Mouse (Mus musculus): ENCODE measurements around the gene Sdhd.
"Not testable (repeated sequence)": the region's sequence is repeated elsewhere in the genome, so short reads cannot be mapped to it uniquely, and the experiment has no call there.

The Sdhd gene

GRCm38 (mm10) chr9:50603189-50603997, at the start of gene Sdhd, which contains the start of gene Timm8b:
Sdhd (minus strand) TSS chr9:50603812.
Timm8b (plus strand) TSS chr9:50603910.
- in situ Hi-C loops (cut with MboI, MseI): loop anchor here (25.0 kb wide), 1 partner anchor 1541 kb away; the partner anchor contains the start of gene Zw10

- in situ Hi-C loops (cut with MboI, MseI): no loop called here
These were observed 46.9 kb upstream of the Sdhd start for GRCm38 (mm10) chr9:50650503-50650902.

- in situ Hi-C loops (cut with MboI, MseI): loop anchor here (10.0 kb wide), 1 partner anchor 1732 kb away; the partner anchor contains the start of gene Htr3a
These were observed 43.3 kb upstream of the Sdhd start for GRCm38 (mm10) chr9:50646826-50647370.

GRCm38 (mm10) chr9:50634270-50634669, 30.7 kb upstream of the Sdhd start:
- in situ Hi-C loops (cut with MboI, MseI): no loop called here

GRCm38 (mm10) chr9:50633059-50633458, 29.4 kb upstream of the Sdhd start:
- in situ Hi-C loops (cut with MboI, MseI): no loop called here

- in situ Hi-C loops (cut with MboI, MseI): no loop called here
These were observed 28.5 kb upstream of the Sdhd start for GRCm38 (mm10) chr9:50632016-50632688.

- in situ Hi-C loops (cut with MboI, MseI): not testable (repeated sequence)
These were observed 27.3 kb upstream of the Sdhd start for GRCm38 (mm10) chr9:50630903-50631302.

- in situ Hi-C loops (cut with MboI, MseI): loop anchor here (25.0 kb wide), 1 partner anchor 1556 kb away; the partner anchor contains the start of gene Zw10
These were observed 14.2 kb upstream of the Sdhd start for GRCm38 (mm10) chr9:50617794-50618330.

- in situ Hi-C loops (cut with MboI, MseI): loop anchor here (25.0 kb wide), 1 partner anchor 1555 kb away; the partner anchor contains the start of gene Zw10
These were observed 13.4 kb upstream of the Sdhd start, which contains the start of the genes Pih1d2 and Nkapd1 for GRCm38 (mm10) chr9:50616766-50617603. Pih1d2 (plus strand) TSS chr9:50617321. Nkapd1 (minus strand) TSS chr9:50617464.

GRCm38 (mm10) chr9:50616161-50616560, 12.5 kb upstream of the Sdhd start:
- in situ Hi-C loops (cut with MboI, MseI): loop anchor here (25.0 kb wide), 1 partner anchor 1554 kb away; the partner anchor contains the start of gene Zw10

GRCm38 (mm10) chr9:50612115-50612514, 8.5 kb upstream of the Sdhd start:
- in situ Hi-C loops (cut with MboI, MseI): loop anchor here (25.0 kb wide), 1 partner anchor 1550 kb away; the partner anchor contains the start of gene Zw10

GRCm38 (mm10) chr9:50604338-50604737, 726 bp upstream of the Sdhd start:
- in situ Hi-C loops (cut with MboI, MseI): loop anchor here (25.0 kb wide), 1 partner anchor 1542 kb away; the partner anchor contains the start of gene Zw10

GRCm38 (mm10) chr9:50603998-50604324, 349 bp upstream of the Sdhd start:
- in situ Hi-C loops (cut with MboI, MseI): loop anchor here (25.0 kb wide), 1 partner anchor 1542 kb away; the partner anchor contains the start of gene Zw10

- in situ Hi-C loops (cut with MboI, MseI): loop anchor here (25.0 kb wide), 1 partner anchor 1540 kb away; the partner anchor contains the start of gene Zw10
These were observed 1.4 kb downstream of the Sdhd start for GRCm38 (mm10) chr9:50602055-50602845.

GRCm38 (mm10) chr9:50601536-50601935, 2.1 kb downstream of the Sdhd start:
- in situ Hi-C loops (cut with MboI, MseI): loop anchor here (25.0 kb wide), 1 partner anchor 1539 kb away; the partner anchor contains the start of gene Zw10

GRCm38 (mm10) chr9:50596973-50597372, 6.6 kb downstream of the Sdhd start:
- in situ Hi-C loops (cut with MboI, MseI): no loop called here

- in situ Hi-C loops (cut with MboI, MseI): loop anchor here (5.0 kb wide), 1 partner anchor 68 kb away; the partner anchor contains the start of gene Pts
These were observed 8.7 kb downstream of the Sdhd start for GRCm38 (mm10) chr9:50594794-50595417.

GRCm38 (mm10) chr9:50593544-50593943, 10.1 kb downstream of the Sdhd start:
- in situ Hi-C loops (cut with MboI, MseI): loop anchor here (5.0 kb wide), 1 partner anchor 66 kb away; the partner anchor contains the start of gene Pts

GRCm38 (mm10) chr9:50592955-50593354, 10.7 kb downstream of the Sdhd start:
- in situ Hi-C loops (cut with MboI, MseI): loop anchor here (5.0 kb wide), 1 partner anchor 66 kb away; the partner anchor contains the start of gene Pts
